Mouse (Mus musculus) embryonic facial prominence, embryonic 11.5 days (tissue): ENCODE measurements around the gene Slc25a10. TPM values are rescaled to one million over a fixed set of nuclear protein-coding genes. Genes with fewer than 3 reads are reported as not detected.

Experiments
- ATAC-seq: fragments of 200-750 bp; cut with Nextera tagmentation; replicated peaks from 2 replicates; pipeline ENCODE4 v1.8.0; 2017; ENCODE audit warnings: low read depth; ENCODE audit not compliant: insufficient number of reproducible peaks, low FRiP score, low TSS enrichment
- DNase-seq: peaks from one replicate; pipeline ENCODE4 v3.0.0-alpha.2; 2015; ENCODE audit warnings: low spot score
- H3K27ac ChIP-seq: fragments of 300-500 bp; sonication (generic); replicated peaks from 2 replicates; pipeline ENCODE4 v1.5.1; 2014; ENCODE audit warnings: mild to moderate bottlenecking, low read depth, low read length, control low read depth
- H3K27me3 ChIP-seq: fragments of 300-500 bp; sonication (generic); 2 replicates; pipeline ENCODE4 v1.6.1; 2014; ENCODE audit warnings: mild to moderate bottlenecking, low read length, moderate library complexity, mixed read lengths; ENCODE audit not compliant: control insufficient read depth, insufficient read depth
- H3K36me3 ChIP-seq: fragments of 300-500 bp; sonication (generic); replicated peaks from 2 replicates; pipeline ENCODE4 v1.6.1; 2014; ENCODE audit warnings: low read depth, mild to moderate bottlenecking, low read length, moderate library complexity, mixed read lengths; ENCODE audit not compliant: control insufficient read depth, insufficient read depth
- H3K4me1 ChIP-seq: fragments of 300-500 bp; sonication (generic); 2 replicates; pipeline ENCODE4 v1.6.1; 2014; ENCODE audit warnings: low read length, mixed read lengths; ENCODE audit not compliant: control insufficient read depth, insufficient read depth
- H3K4me2 ChIP-seq: fragments of 300-500 bp; sonication (generic); 2 replicates; pipeline ENCODE4 v1.6.1; 2014; ENCODE audit warnings: low read depth, mild to moderate bottlenecking, control low read depth, low read length, moderate library complexity
- H3K4me3 ChIP-seq: fragments of 300-500 bp; sonication (generic); 2 replicates; pipeline ENCODE4 v1.5.1; 2014; ENCODE audit warnings: low read depth, low read length, control low read depth
- H3K9ac ChIP-seq: fragments of 300-500 bp; sonication (generic); replicated peaks from 2 replicates; pipeline ENCODE4 v1.6.1; 2014; ENCODE audit warnings: mild to moderate bottlenecking, control low read depth, low read length
- H3K9me3 ChIP-seq: fragments of 300-500 bp; sonication (generic); replicated peaks from 2 replicates; pipeline ENCODE4 v1.6.1; 2016; ENCODE audit warnings: mild to moderate bottlenecking, low read length, inconsistent platforms, mixed read lengths; ENCODE audit not compliant: control insufficient read depth
- WGBS: fragments of 180-500 bp; shearing (Covaris S2); extraction: QIAGEN DNeasy Blood & Tissue Kit; methylation state at CpG from one replicate; pipeline ENCODE4 v1.1.7; 2014; 5-methylcytosine and 5-hydroxymethylcytosine counted together
- polyA plus RNA-seq: library from polyadenylated mRNA; unstranded; fragments of >200 nt; fragmentation: Nextera tagmentation; extraction: Ambion mirVana; gene quantifications from 2 replicates; pipeline ENCODE4 v1.2.1, GENCODE M21; 2014

Slc25a10 gene
- polyA plus RNA-seq, 1 experiment from 2014 or later = 46.9 TPM

- Histone ChIP-seq H3K9ac (no peak overlapping the region), H3K4me3 (no peak overlapping the region), H3K4me2 (no peak overlapping the region), H3K36me3 (peaks cover 7% of the 10 kb centered on the region; the same call in 1 of the 2 replicates), H3K4me1 (peaks cover 7% of the 10 kb centered on the region), H3K9me3 (no peaks in the 10 kb centered on the region), H3K27me3 (no peaks in the 10 kb centered on the region), H3K27ac (no peak overlapping the region)
- WGBS = 58% methylated on average over 4 of the region's 4 CpGs
- no peak for ATAC-seq
- DNase-seq = peak; percentile 90
Measured at GRCm38 (mm10) chr11:120489054-120489761, 2.4 kb upstream of the Slc25a10 start.

DNA sequence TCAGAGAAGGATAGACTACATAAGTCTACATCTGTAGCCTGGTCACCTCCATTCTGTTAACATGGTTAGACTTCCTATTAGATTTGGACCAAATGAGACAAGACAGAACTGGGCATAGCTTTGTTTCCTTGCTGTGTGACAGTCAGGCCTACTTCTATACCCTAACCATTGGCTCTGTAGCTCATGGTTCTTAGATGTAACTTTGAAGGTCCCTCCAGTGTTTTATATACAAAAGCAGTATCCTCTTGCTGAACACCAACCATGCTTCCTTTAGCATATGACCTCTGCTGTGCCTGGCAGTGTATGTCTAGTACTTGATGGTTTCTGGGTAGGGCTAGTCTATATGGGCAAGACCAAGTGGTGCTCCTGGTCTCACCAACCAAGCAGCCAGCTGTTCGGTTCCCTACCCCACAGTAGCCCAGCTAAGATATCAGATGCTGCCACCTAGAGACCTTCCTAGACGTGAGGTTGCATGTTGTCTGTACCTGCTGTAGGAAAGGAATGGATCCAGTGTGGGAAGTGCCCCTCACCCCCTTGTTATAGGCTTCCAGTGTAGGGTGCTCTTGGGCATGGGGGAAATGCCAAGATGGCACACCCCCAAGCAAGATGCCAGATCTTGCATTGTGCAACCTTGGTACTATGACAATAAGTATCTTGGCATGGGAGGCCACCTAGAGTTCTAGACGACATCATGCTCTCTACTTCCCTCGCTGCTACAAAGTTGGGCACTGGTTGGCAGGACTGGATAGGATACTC lies 1.2 kb upstream of the Slc25a10 start:
- Histone ChIP-seq H3K27me3 (no peaks in the 10 kb centered on the region), H3K27ac (no peak overlapping the region), H3K4me3 (no peak overlapping the region), H3K36me3 (peaks cover 7% of the 10 kb centered on the region; the same call in 1 of the 2 replicates), H3K4me1 (peaks cover 7% of the 10 kb centered on the region), H3K4me2 (no peak overlapping the region; the same call in 1 of the 2 replicates), H3K9me3 (no peaks in the 10 kb centered on the region), H3K9ac (no peak overlapping the region)
- no peak for ATAC-seq
- no peak for DNase-seq
- WGBS = 34% methylated on average over 4 of the region's 4 CpGs

DNA sequence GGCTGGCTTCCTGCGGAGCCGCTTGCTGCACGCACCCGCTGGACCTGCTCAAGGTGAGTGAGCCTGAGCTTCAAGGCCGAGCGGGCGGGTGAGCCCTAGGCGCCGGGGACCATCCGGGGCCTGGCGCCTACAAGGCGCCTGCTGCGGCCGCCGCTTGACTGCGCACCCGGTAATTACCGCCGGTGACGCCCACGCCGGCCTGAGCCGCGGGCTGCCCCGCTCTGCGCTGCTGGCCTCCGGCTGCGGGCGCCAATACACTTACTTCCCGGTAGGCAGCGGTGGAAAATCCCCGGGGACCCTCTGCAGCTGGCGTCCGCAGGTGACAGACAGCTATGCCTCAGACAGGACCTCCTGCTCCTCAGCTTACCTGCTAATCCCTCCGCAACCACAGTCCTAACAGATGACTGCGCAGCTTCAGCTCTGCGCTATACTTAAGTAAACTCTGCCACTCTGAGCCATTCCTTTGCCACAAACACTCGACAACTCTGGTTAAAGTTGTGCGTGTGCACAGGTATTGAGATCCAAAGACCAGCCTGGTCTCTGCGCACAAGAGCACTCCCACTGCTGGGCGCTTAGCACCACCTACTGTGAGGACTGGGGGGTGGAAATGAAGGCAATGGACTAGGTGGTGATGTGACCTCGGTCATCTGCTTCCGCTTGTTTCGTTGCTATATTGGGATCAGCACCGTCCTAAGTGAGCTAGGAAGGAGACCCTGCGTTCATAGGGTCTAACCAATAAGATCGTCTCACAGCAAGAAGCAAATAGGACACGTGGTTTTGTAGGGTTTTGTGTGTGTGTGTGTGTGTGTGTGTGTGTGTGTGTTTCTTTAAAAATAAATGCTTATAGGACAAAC lies 611 bp downstream of the Slc25a10 start:
- Histone ChIP-seq H3K36me3 (peaks cover 4% of the 10 kb centered on the region; the same call in 1 of the 2 replicates), H3K4me2 (peak overlapping the region; percentile 88), H3K4me1 (peaks cover 3% of the 10 kb centered on the region), H3K9me3 (no peaks in the 10 kb centered on the region), H3K27ac (peak overlapping the region; percentile 72), H3K9ac (peak overlapping the region; percentile 83), H3K4me3 (peak overlapping the region; percentile 94), H3K27me3 (no peaks in the 10 kb centered on the region)
- WGBS = under 1% methylated on average over 48 of the region's 48 CpGs
- peak; percentile 14; the same call in 1 of the 2 replicates for ATAC-seq
- DNase-seq = peak; percentile 62

DNA sequence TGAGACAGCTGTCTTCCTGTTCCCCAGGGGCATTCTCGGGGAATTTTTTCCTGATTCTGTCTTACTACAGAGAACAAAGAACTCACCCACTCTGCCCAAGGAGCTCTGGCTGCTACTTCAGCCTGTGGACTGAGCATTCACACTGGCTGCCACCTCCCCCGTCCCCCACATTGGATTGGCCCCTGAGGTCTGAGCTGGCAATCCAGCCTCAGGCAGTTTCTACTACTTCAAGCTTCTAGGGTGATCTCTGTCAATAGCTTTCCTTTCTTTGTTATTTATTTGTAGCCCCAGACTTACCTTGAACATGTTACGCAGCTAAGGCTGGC lies 1.2 kb downstream of the Slc25a10 start:
- Histone ChIP-seq H3K4me3 (peak overlapping the region; percentile 94), H3K27me3 (no peaks in the 10 kb centered on the region), H3K36me3 (peaks cover 5% of the 10 kb centered on the region; the same call in 1 of the 2 replicates), H3K27ac (0 out of 2 replicates have a peak overlapping the region, but pooled peaks have one; percentile 41), H3K4me2 (peak overlapping the region; percentile 88), H3K9me3 (no peaks in the 10 kb centered on the region), H3K9ac (peak overlapping the region; percentile 51), H3K4me1 (peaks cover 3% of the 10 kb centered on the region)
- WGBS = 26% methylated on average over 3 of the region's 3 CpGs
- no peak for ATAC-seq
- no peak for DNase-seq

- H3K36me3 ChIP-seq = peaks cover 5% of the 10 kb centered on the region; the same call in 1 of the 2 replicates
- peaks cover 3% of the 10 kb centered on the region for H3K4me1 ChIP-seq
- no peaks in the 10 kb centered on the region for H3K27me3 ChIP-seq
- no peaks in the 10 kb centered on the region for H3K9me3 ChIP-seq
- 59% methylated on average over 3 of the region's 3 CpGs for WGBS
- DNase-seq = no peak
- peak overlapping the region; percentile 51 for H3K9ac ChIP-seq
- no peak for ATAC-seq
- H3K4me3 ChIP-seq = peak overlapping the region; percentile 94; the same call in 1 of the 2 replicates
- H3K4me2 ChIP-seq = peak overlapping the region; percentile 88
- H3K27ac ChIP-seq = no peak overlapping the region
Measured at GRCm38 (mm10) chr11:120493351-120493750, 1.7 kb downstream of the Slc25a10 start.

DNA sequence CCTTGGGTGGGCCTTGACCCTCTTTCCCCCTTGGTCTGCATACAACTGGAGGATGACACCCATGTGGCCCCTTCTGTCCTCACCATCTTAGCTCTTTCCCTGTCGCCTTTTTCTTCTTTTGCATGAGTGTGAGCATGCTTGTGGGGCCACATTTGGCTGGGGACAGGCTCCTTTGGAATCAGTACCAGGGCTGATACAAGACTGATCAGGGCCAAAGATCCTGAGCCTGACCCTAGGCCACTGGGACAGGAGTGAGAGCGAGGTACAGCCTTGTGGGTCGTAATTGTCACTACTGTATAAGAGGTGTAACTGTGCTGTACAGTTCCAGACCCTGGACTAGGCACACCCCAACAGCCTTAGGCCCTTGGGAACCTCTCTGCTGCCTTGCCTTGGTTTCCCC lies 2.3 kb downstream of the Slc25a10 start:
- Histone ChIP-seq H3K27me3 (no peaks in the 10 kb centered on the region), H3K4me1 (peaks cover 3% of the 10 kb centered on the region), H3K9ac (no peak overlapping the region; the same call in 1 of the 2 replicates), H3K9me3 (no peaks in the 10 kb centered on the region), H3K36me3 (peaks cover 6% of the 10 kb centered on the region; the same call in 1 of the 2 replicates), H3K4me3 (no peak overlapping the region), H3K4me2 (no peak overlapping the region), H3K27ac (no peak overlapping the region)
- DNase-seq = no peak
- 79% methylated on average over 3 of the region's 3 CpGs for WGBS
- ATAC-seq = no peak

DNA sequence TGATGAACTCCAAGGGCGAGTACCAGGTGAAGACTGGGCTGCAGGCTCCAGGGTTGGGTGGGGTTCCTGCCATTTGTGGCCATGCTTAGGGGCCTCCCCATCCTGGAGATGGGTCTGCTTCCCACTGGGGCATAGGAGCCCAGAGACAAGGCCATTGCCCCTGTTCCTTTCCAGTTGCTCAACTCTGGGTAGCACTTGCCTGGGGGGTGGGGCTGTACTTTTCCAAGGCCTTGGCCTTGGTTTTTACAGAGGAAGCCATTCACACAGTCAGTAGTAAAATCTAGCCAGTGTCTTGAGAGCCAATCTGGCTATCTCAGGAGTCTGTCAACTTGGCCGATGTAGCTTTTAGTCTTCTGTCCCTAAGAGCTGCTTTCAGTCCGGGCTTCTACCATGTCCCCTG lies 5.8 kb downstream of the Slc25a10 start:
- no peak overlapping the region for H3K4me2 ChIP-seq
- no peak overlapping the region for H3K4me3 ChIP-seq
- peaks cover 6% of the 10 kb centered on the region; the same call in 1 of the 2 replicates for H3K36me3 ChIP-seq
- ATAC-seq = no peak
- no peaks in the 10 kb centered on the region for H3K27me3 ChIP-seq
- DNase-seq = no peak
- peaks cover 3% of the 10 kb centered on the region for H3K4me1 ChIP-seq
- no peaks in the 10 kb centered on the region for H3K9me3 ChIP-seq
- no peak overlapping the region for H3K9ac ChIP-seq
- whole genome bisulfite sequencing = 84% methylated on average over 3 of the region's 3 CpGs
- no peak overlapping the region for H3K27ac ChIP-seq
